Mouse (Mus musculus) embryonic facial prominence, embryonic 13.5 days (tissue): ENCODE measurements around the gene Gm9903. TPM values are rescaled to one million over a fixed set of nuclear protein-coding genes. Genes with fewer than 3 reads are reported as not detected.

Experiments
- ATAC-seq: fragments of 200-750 bp; cut with Nextera tagmentation; 2 replicates; pipeline ENCODE4 v1.8.0; 2017; ENCODE audit warnings: low read depth; ENCODE audit not compliant: insufficient number of reproducible peaks, insufficient read depth, low FRiP score, low TSS enrichment
- H3K27ac ChIP-seq: fragments of 300-500 bp; sonication (generic); 2 replicates; pipeline ENCODE4 v1.5.1; 2015; ENCODE audit warnings: moderate library complexity, mild to moderate bottlenecking, inconsistent platforms
- H3K27me3 ChIP-seq: fragments of 300-500 bp; sonication (generic); 2 replicates; pipeline ENCODE4 v1.6.1; 2015; ENCODE audit warnings: mild to moderate bottlenecking, inconsistent platforms
- H3K36me3 ChIP-seq: fragments of 300-500 bp; sonication (generic); 2 replicates; pipeline ENCODE4 v1.6.1; 2015; ENCODE audit warnings: mild to moderate bottlenecking, inconsistent platforms
- H3K4me1 ChIP-seq: fragments of 300-500 bp; sonication (generic); 2 replicates; pipeline ENCODE4 v1.6.1; 2015; ENCODE audit warnings: inconsistent platforms
- H3K4me2 ChIP-seq: fragments of 300-500 bp; sonication (generic); 2 replicates; pipeline ENCODE4 v1.6.1; 2015; ENCODE audit warnings: moderate library complexity, mild to moderate bottlenecking, inconsistent platforms
- H3K4me3 ChIP-seq: fragments of 300-500 bp; sonication (generic); 2 replicates; pipeline ENCODE4 v1.5.1; 2015; ENCODE audit warnings: mild to moderate bottlenecking, inconsistent platforms
- H3K9ac ChIP-seq: fragments of 300-500 bp; sonication (generic); 2 replicates; pipeline ENCODE4 v1.6.1; 2015; ENCODE audit warnings: mild to moderate bottlenecking, inconsistent platforms
- H3K9me3 ChIP-seq: fragments of 300-500 bp; sonication (generic); 2 replicates; pipeline ENCODE4 v1.6.1; 2016; ENCODE audit warnings: inconsistent platforms
- WGBS: fragments of 180-500 bp; shearing (Covaris S2); methylation state at CpG from one replicate; pipeline ENCODE4 v1.1.7; 2015; ENCODE audit warnings: mixed read lengths; 5-methylcytosine and 5-hydroxymethylcytosine counted together
- polyA plus RNA-seq: library from polyadenylated mRNA; unstranded; fragments of >200 nt; fragmentation: Nextera tagmentation; extraction: Ambion mirVana; gene quantifications from 2 replicates; pipeline ENCODE4 v1.2.1, GENCODE M21; 2015

Gene Gm9903
- polyA plus RNA-seq, 1 experiment from 2014 or later: 0.38 TPM

GRCm38 (mm10) chr5:33651541-33651920 is 21.8 kb downstream of the Gm9903 start:
- H3K27me3 ChIP-seq: no peaks in the 10 kb centered on the region
- peaks cover 52% of the 10 kb centered on the region for H3K36me3 ChIP-seq

GRCm38 (mm10) chr5:33651921-33652782 is 22.4 kb downstream of the Gm9903 start, which contains the start of gene Slbp:
TSS of gene Slbp (minus strand) at chr5:33652574.
- H3K36me3 ChIP-seq: peaks cover 45% of the 10 kb centered on the region
- no peaks in the 10 kb centered on the region for H3K9me3 ChIP-seq

More at GRCm38 (mm10) chr5:33651541-33651920, 21.8 kb downstream of the Gm9903 start:
- H3K4me2 ChIP-seq: peak overlapping the region; percentile 77
- under 1% methylated on average over 11 of the region's 11 CpGs for WGBS
- peak overlapping the region; percentile 82 for H3K9ac ChIP-seq
- H3K4me3 ChIP-seq: peak overlapping the region; percentile 75
- no peaks in the 10 kb centered on the region for H3K9me3 ChIP-seq
- H3K4me1 ChIP-seq: peaks cover 21% of the 10 kb centered on the region
- ATAC-seq: no peak
- H3K27ac ChIP-seq: peak overlapping the region; percentile 97

GRCm38 (mm10) chr5:33652783-33653173 is 23.1 kb downstream of the Gm9903 start:
- ATAC-seq: no peak
- H3K27ac ChIP-seq: peak overlapping the region; percentile 97

More at GRCm38 (mm10) chr5:33651921-33652782, 22.4 kb downstream of the Gm9903 start, which contains the start of gene Slbp:
- H3K4me2 ChIP-seq: peak within 1 kb of the TSS; percentile 77
- H3K9ac ChIP-seq: peak within 1 kb of the TSS; percentile 82
- peaks cover 27% of the 10 kb centered on the region for H3K4me1 ChIP-seq
- peak within 1 kb of the TSS; percentile 97 for H3K27ac ChIP-seq
- H3K4me3 ChIP-seq: peak within 1 kb of the TSS; percentile 75
- ATAC-seq: peak; percentile 95
- H3K27me3 ChIP-seq: no peaks in the 10 kb centered on the region
- under 1% methylated on average over 82 of the region's 82 CpGs for WGBS

GRCm38 (mm10) chr5:33654424-33654823 is 24.7 kb downstream of the Gm9903 start:
- no peak for ATAC-seq
- H3K36me3 ChIP-seq: peaks cover 30% of the 10 kb centered on the region
- H3K27ac ChIP-seq: no peak overlapping the region
- H3K27me3 ChIP-seq: no peaks in the 10 kb centered on the region
- H3K4me1 ChIP-seq: peaks cover 36% of the 10 kb centered on the region
- no peak overlapping the region for H3K4me2 ChIP-seq
- H3K9me3 ChIP-seq: no peaks in the 10 kb centered on the region
- no peak overlapping the region for H3K9ac ChIP-seq
- no peak overlapping the region for H3K4me3 ChIP-seq
- WGBS: 94% methylated on average over 13 of the region's 13 CpGs

More at GRCm38 (mm10) chr5:33652783-33653173, 23.1 kb downstream of the Gm9903 start:
- peak overlapping the region; percentile 75 for H3K4me3 ChIP-seq
- H3K4me1 ChIP-seq: peaks cover 28% of the 10 kb centered on the region
- no peaks in the 10 kb centered on the region for H3K9me3 ChIP-seq
- no peaks in the 10 kb centered on the region for H3K27me3 ChIP-seq
- WGBS: 3% methylated on average over 9 of the region's 9 CpGs
- peak overlapping the region; percentile 77 for H3K4me2 ChIP-seq
- peaks cover 39% of the 10 kb centered on the region for H3K36me3 ChIP-seq
- peak overlapping the region; percentile 82 for H3K9ac ChIP-seq

- H3K36me3 ChIP-seq: peaks cover 22% of the 10 kb centered on the region
- H3K4me2 ChIP-seq: no peak overlapping the region
- no peaks in the 10 kb centered on the region for H3K9me3 ChIP-seq
- H3K9ac ChIP-seq: 0 out of 2 replicates have a peak overlapping the region, but pooled peaks have one; percentile 86
- ATAC-seq: no peak
- H3K27ac ChIP-seq: no peak overlapping the region
- peaks cover 39% of the 10 kb centered on the region for H3K4me1 ChIP-seq
- H3K27me3 ChIP-seq: no peaks in the 10 kb centered on the region
- no peak overlapping the region for H3K4me3 ChIP-seq
- 92% methylated on average over 10 of the region's 10 CpGs for WGBS
Measured at GRCm38 (mm10) chr5:33655251-33655840, 25.6 kb downstream of the Gm9903 start.

GRCm38 (mm10) chr5:33656739-33657138 is 27.0 kb downstream of the Gm9903 start:
- no peak for ATAC-seq
- 34% methylated on average over 1 of the region's 1 CpGs for WGBS

GRCm38 (mm10) chr5:33657251-33657786 is 27.6 kb downstream of the Gm9903 start:
- Histone ChIP-seq H3K36me3 (peaks cover 40% of the 10 kb centered on the region), H3K27ac (peak overlapping the region; percentile 95), H3K9ac (peak overlapping the region; percentile 86), H3K9me3 (no peaks in the 10 kb centered on the region), H3K27me3 (no peaks in the 10 kb centered on the region), H3K4me1 (peaks cover 31% of the 10 kb centered on the region), H3K4me3 (peak overlapping the region; percentile 76), H3K4me2 (peak overlapping the region; percentile 96)
- 0 out of 2 replicates have a peak, but pooled peaks have one; percentile 1 for ATAC-seq
- WGBS: under 1% methylated on average over 32 of the region's 32 CpGs

More at GRCm38 (mm10) chr5:33656739-33657138, 27.0 kb downstream of the Gm9903 start:
- no peaks in the 10 kb centered on the region for H3K27me3 ChIP-seq
- H3K4me1 ChIP-seq: peaks cover 31% of the 10 kb centered on the region
- peak overlapping the region; percentile 86 for H3K9ac ChIP-seq
- H3K9me3 ChIP-seq: no peaks in the 10 kb centered on the region
- peak overlapping the region; percentile 76 for H3K4me3 ChIP-seq
- peaks cover 34% of the 10 kb centered on the region for H3K36me3 ChIP-seq
- peak overlapping the region; percentile 96 for H3K4me2 ChIP-seq
- H3K27ac ChIP-seq: no peak overlapping the region; the same call in 1 of the 2 replicates

GRCm38 (mm10) chr5:33657787-33658663 is 28.3 kb downstream of the Gm9903 start, which contains the start of the genes Tacc3 and Tmem129:
TSS of gene Tacc3 (plus strand) at chr5:33658128.
TSS of gene Tmem129 (minus strand) at chr5:33658416.
- H3K27ac ChIP-seq: peak within 1 kb of the TSS; percentile 95
- under 1% methylated on average over 60 of the region's 60 CpGs for WGBS
- peak within 1 kb of the TSS; percentile 86 for H3K9ac ChIP-seq
- peaks cover 31% of the 10 kb centered on the region for H3K4me1 ChIP-seq
- peak within 1 kb of the TSS; percentile 76 for H3K4me3 ChIP-seq
- peak within 1 kb of the TSS; percentile 96 for H3K4me2 ChIP-seq
- no peaks in the 10 kb centered on the region for H3K27me3 ChIP-seq
- H3K36me3 ChIP-seq: peaks cover 46% of the 10 kb centered on the region
- H3K9me3 ChIP-seq: no peaks in the 10 kb centered on the region
- ATAC-seq: peak; percentile 97

- peaks cover 44% of the 10 kb centered on the region for H3K36me3 ChIP-seq
- H3K27me3 ChIP-seq: no peaks in the 10 kb centered on the region
- H3K4me3 ChIP-seq: peak overlapping the region; percentile 76
- peak overlapping the region; percentile 72 for H3K27ac ChIP-seq
- WGBS: under 1% methylated on average over 26 of the region's 26 CpGs
- peak overlapping the region; percentile 96 for H3K4me2 ChIP-seq
- no peak for ATAC-seq
- peak overlapping the region; percentile 86 for H3K9ac ChIP-seq
- no peaks in the 10 kb centered on the region for H3K9me3 ChIP-seq
- peaks cover 31% of the 10 kb centered on the region for H3K4me1 ChIP-seq
Measured at GRCm38 (mm10) chr5:33658664-33659050, 28.9 kb downstream of the Gm9903 start.

GRCm38 (mm10) chr5:33668223-33668622 is 38.5 kb downstream of the Gm9903 start:
- Histone ChIP-seq H3K9ac (no peak overlapping the region), H3K27ac (no peak overlapping the region), H3K4me1 (no peaks in the 10 kb centered on the region), H3K36me3 (peaks cover 89% of the 10 kb centered on the region), H3K27me3 (no peaks in the 10 kb centered on the region), H3K9me3 (no peaks in the 10 kb centered on the region), H3K4me2 (no peak overlapping the region), H3K4me3 (no peak overlapping the region)
- ATAC-seq: no peak
